Mouse (Mus musculus) adrenal gland, adult 8-10 months (tissue): ENCODE measurements around the gene Plekhb2. TPM values are rescaled to one million over a fixed set of nuclear protein-coding genes. Genes with fewer than 3 reads are reported as not detected.

Source experiments
- DNase-seq: peaks from one replicate; pipeline ENCODE4 v3.0.0; 2022
- total RNA-seq, 4 experiments: library from RNA; stranded (reverse); gene quantifications; 2 replicates each; pipeline ENCODE4 v1.2.4; 2022

Plekhb2 gene
- total RNA-seq, 4 experiments from 2014 or later = 196 to 281 (median 226) TPM

DNA sequence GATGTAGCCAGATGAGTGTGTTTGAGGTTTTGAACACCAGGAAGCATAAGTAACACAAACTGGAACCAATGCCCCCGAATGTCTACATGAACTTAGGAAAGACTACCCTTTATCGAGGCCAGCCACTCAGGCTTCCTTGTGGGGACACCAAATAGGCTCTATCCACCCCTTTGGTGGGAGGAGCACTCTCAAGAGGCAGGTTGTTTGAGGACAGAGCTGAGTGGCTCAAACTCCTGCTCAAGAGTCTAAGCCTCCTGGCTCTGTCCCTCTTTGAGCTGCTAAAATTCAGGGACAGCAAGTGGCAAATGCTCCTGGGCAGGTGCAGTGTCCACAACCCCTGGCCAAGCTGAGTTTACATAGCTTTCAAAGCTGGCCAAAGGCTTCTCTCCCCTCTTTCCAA, 14.9 kb upstream of the Plekhb2 start:
- DNase-seq = no peak

DNA sequence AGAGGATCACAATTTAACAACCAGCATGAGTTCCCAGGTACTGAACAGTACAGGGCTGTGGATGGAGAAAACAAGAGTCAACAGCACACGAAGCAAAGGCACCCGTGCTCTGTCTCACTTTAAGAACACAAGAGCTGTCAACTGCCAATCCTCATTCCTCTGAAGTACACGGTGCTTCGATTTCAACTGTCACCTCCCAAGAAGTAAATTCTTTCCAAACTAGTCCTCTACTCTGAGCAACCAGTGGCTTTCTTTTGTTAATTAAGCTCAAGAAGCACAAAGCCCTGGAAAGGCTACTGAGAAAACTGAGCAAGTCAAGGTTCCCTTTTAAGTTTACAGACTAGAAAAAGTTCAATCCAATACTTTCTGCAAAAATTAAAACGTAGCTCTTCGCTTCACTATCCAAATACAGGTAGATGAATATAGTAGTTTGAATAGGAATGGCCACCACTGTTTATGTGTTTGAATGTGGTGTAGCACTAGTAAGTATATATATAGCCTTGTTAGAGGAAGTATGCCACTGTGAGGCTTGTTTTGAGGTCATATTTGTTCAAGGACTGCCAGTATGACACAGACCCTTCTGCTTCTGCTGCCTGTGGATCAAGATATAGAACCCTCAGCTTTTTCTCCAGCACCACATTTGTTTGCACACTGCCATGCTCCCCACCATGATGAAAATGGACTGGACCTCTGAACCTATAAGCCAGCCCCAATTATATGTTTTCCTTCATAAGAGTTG, 11.7 kb upstream of the Plekhb2 start:
- DNase-seq = no peak

- no peak for DNase-seq
Measured at GRCm38 (mm10) chr1:34839241-34839640, 10.5 kb upstream of the Plekhb2 start.

DNA sequence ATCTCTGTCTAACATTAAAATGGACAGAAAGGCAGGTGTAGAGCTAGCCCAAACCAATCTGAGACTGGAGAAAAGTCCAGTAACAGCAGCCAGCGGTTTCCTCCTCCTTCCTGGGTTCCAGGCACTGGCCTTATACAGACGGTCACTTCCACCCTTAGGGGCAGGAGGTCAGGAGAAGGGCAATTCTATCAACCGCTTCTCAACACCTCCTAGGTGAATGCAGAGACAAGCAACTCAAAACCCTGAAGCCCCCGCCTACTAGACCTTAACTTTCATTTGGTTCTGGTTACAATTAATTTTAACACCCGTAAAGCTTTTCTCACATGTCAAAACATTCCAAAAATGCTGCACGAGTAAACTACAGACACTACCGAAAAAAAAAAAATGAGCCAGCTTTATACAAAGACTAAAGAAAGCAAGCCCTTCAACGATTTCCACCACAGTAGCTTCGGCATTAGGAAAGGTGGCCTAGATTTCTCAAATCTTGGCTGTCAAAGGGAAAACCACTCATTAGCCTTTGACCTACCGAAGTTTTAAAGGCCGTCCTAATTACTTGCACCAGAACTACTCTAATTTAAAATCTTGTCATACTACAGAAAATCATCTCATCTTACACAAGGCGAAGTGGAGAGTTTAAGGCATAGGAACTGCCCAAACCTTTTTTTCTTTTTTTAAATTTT, 7.9 kb upstream of the Plekhb2 start:
- DNase-seq = no peak

GRCm38 (mm10) chr1:34842389-34842861, 7.4 kb upstream of the Plekhb2 start:
- no peak for DNase-seq

DNA sequence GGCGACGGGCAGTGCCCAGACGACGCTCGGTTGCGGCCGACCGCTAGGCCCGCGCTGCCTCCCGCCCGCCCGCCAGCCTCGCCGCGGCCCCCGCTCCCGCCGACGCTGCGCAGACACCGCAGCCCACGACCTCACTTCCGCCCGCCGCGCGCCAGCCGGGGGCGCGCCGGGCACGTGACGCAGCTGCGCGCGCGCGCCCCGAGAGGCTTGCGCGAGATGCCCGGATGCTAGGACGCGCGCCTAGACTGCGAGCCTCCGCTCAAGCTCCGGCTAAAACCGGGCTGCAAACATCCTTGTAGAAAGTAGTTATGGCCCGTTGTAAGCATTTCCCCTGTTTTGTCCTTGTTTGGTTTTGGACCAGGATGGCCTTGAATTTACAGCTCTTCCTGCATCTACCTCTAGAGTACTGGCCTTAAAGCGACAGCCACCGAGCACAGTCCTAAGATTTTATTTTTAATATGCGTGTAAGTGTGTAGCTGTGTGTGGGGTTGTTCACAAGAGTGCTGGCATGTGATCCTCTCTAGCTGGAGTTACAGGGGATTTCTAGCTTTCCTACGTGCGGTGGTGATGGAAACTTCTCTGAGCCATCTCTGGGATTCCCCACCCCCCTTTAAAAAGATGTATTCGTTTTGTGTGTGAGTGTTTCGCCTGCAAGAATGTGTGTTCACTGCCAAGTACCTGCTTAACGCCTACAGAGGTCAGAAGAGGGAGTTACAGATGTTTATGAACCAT, 6.7 kb upstream of the Plekhb2 start, which contains the start of gene Fam168b:
Fam168b (minus strand) TSS at position 179 of the 732 bp plus-strand sequence.
- DNase-seq = peak; percentile 73

DNA sequence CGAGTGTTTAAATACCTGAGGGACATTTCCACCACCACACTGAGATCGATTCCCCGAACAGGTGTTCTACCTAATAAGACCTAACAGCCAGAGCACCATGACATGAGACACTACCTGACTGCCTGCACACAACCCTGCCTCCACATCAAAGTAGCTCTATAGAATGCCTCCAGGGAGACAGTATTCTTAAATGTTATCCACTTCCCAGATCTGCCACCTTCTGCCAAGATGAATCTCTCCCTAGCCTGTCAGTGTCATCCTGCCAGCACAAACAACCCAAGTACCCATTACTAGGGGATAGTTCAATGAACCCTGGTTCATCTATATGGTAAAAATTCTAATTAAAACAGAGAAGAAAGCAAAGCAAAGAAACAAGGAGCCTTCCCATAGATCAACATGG, 2.7 kb upstream of the Plekhb2 start:
- DNase-seq = no peak

GRCm38 (mm10) chr1:34850343-34851136, 764 bp downstream of the Plekhb2 start:
- no peak for DNase-seq

DNA sequence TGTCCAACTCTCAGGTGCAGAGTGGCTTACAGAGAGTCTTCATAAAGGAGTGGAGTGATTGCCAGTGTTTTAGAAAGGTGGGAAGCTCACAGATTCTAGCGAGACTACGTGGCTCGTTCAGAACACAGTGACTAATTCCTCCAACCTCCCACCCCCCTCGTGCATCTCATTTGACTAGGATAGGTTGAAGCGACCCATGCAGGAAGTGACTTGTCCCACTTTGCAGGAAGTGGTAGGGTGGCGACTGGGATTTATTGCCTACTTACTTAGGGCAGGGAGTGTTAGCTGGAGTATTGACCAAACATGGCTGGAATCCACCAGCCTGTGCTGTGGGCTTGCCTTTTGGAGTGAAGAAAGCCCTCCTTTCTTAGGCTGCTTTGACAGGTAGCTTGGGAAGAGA, 1.8 kb downstream of the Plekhb2 start:
- DNase-seq = peak; percentile 77

GRCm38 (mm10) chr1:34852116-34852878, 2.5 kb downstream of the Plekhb2 start:
- DNase-seq = no peak

DNA sequence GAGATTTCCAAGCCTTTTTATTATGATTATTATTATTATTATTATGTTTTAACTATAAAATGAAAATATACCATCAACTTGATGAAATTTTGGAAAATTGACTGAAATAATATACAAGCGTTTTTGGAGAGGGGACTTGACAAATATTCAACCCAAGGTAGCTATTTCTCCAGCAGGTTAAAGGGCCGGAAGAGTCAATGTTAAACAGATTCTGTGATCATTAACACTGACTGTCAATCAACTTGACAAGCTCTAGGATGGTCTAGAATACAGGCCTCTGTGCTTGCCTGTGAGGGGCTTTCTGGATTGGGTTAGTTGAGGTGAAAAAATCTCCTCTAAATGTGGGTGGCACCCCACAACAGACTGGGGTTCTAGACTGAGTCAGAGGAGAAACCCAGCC, 4.0 kb downstream of the Plekhb2 start:
- no peak for DNase-seq

DNA sequence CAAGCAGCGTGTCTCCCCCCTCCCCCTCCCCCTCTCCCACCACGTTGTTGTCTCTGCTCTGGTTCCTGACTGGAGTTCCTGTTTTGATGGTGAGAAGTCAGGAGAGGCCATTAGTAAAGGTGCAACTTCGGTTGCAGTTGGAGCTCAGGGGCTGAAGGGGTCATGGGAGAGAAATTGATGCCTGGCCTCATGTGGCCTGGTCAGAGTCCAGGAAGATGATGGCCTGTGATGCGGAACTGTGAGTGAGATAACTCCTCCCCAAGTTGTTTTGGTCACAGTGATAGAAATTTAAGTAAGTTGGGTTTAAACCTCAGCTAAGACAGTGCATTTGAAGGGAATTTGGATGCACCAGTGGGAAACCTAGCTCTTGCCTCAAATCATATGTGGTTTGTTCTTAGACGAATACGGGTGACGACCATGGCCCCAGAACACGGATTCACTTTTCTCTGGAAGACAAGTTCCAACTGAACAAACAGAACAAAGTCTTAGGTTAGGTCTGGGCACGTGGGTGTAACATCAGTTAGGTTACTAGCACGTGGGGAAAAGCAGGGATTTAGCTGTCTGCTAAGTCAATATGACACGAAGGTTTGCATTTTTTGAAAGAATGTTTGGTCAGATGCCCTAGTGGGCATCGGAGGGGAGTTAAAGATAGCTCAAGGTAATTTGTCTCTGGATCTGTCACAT, 5.4 kb downstream of the Plekhb2 start:
- no peak for DNase-seq

DNA sequence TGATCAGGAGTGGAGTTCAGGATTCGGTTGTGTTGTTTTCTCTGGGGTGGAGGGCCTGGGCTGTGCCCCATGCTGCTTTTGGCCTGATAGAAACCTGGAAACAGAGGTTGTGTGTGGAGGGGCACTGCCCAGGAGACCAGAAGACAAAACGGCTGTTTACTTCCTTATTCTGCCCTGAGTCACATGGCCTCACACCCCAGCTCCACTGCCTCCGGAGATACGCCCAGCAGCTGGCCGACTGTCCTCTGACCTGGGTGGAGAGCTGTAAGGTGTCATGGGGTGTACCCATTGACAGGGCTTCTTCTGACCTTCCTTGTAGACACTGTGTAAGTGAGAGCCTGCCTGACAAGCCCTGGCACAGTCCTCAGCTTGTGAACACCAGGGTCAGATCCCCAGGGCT, 8.9 kb downstream of the Plekhb2 start:
- no peak for DNase-seq

GRCm38 (mm10) chr1:34859761-34860160, 10.0 kb downstream of the Plekhb2 start:
- DNase-seq = no peak

GRCm38 (mm10) chr1:34860205-34860604, 10.4 kb downstream of the Plekhb2 start:
- DNase-seq = no peak

DNA sequence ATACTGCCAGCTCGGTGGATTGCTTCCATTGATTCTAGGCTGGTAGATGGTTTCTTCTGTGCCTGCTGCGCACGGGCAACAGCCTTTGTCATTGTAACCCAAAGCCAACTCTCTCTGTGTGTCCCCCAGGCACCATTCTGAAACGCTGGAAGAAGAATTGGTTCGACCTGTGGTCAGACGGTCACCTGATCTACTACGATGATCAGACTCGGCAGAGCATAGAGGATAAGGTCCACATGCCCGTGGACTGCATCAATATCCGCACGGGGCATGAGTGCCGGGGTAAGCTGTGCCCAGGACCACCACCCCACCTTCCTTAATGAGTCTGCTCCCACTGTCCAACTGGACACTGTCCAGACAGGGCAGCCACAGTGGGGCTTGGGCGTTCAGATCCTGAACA, 13.1 kb downstream of the Plekhb2 start:
- no peak for DNase-seq

DNA sequence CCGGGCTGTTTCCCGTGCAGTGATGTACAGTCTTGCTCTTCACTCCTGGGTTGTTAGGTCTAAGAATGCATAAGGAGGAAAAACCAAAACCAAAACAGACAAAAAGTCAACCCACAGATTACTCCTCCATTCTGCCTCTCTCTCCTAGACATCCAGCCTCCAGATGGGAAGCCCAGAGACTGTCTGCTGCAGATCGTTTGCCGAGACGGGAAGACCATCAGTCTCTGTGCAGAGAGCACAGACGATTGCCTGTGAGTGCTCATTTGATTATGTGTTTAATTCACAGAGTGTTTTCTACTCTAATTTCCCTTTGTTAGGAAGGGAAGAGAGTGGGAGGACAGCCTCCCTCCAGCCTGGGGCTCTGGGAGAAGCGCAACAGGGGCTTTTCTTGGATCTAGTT, 13.5 kb downstream of the Plekhb2 start:
- DNase-seq = no peak

- DNase-seq = no peak
Measured at GRCm38 (mm10) chr1:34864243-34864642, 14.5 kb downstream of the Plekhb2 start.

DNA sequence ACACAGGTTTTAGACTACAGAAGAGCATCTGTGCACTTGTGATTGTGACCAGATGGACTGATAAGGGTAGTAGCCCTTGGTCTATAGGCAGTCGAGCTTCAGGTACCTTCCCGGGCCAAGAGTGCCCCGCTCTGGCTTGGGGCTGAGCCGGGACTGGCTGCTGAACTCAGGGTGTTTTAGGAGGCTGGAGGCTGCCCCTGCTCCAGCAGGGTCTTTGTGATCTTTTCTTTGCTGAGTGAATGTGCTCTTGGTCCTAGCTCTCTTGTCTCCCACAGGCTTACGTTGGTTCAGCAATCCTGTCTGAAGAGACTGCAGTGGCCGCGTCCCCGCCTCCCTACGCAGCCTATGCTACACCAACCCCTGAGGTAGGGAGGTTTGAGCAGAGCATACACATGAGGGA, 16.1 kb downstream of the Plekhb2 start:
- DNase-seq = no peak

GRCm38 (mm10) chr1:34866815-34867573, 17.2 kb downstream of the Plekhb2 start:
- peak; percentile 86 for DNase-seq
